Mouse (Mus musculus): ENCODE data around the gene Zfp449. TPM values are rescaled to one million over a fixed set of nuclear protein-coding genes. Genes with fewer than 3 reads are reported as not detected.
"Not testable (repeated sequence)": the region's sequence is repeated elsewhere in the genome, so short reads cannot be mapped to it uniquely, and the experiment has no call there.

Zfp449 gene
- 10.7 and 11.8 TPM in 2 replicates for polyA plus RNA-seq (2015; fragmentation: Nextera tagmentation; extraction: Ambion mirVana)

- Histone ChIP-seq H3K36me3 (no peaks in the 10 kb centered on the region), H3K9ac (peak within 1 kb of the TSS; percentile 40), H3K4me3 (peak within 1 kb of the TSS; percentile 56), H3K27ac (peak within 1 kb of the TSS; percentile 65), H3K27me3 (no peaks in the 10 kb centered on the region), H3K4me1 (no peaks in the 10 kb centered on the region), H3K4me2 (peak within 1 kb of the TSS; percentile 39), H3K9me3 (no peaks in the 10 kb centered on the region)
- peak; percentile 89 for ATAC-seq (ENCODE audit: insufficient number of reproducible peaks, low FRiP score, low TSS enrichment, low read depth)
- 22% methylated on average over 39 of the region's 39 CpGs for WGBS
Observed at GRCm38 (mm10) chrX:56346176-56346931, at the start of gene Zfp449. TSS of gene Zfp449 (plus strand) at chrX:56346400.

GRCm38 (mm10) chrX:56307597-56307996 lies 38.6 kb upstream of the Zfp449 start:
- Histone ChIP-seq H3K4me3 (no peak overlapping the region), H3K36me3 (no peaks in the 10 kb centered on the region), H3K9me3 (no peaks in the 10 kb centered on the region), H3K9ac (no peak overlapping the region), H3K4me2 (no peak overlapping the region), H3K4me1 (no peaks in the 10 kb centered on the region), H3K27me3 (no peaks in the 10 kb centered on the region), H3K27ac (no peak overlapping the region)
- no peak for ATAC-seq (ENCODE audit: insufficient number of reproducible peaks, low FRiP score, low TSS enrichment, low read depth)
- WGBS, result 79% methylated on average over 5 of the region's 5 CpGs

- H3K4me2 ChIP-seq, result no peak overlapping the region
- H3K27ac ChIP-seq, result no peak overlapping the region
- H3K4me3 ChIP-seq, result no peak overlapping the region
- H3K27me3 ChIP-seq, result no peaks in the 10 kb centered on the region
- no peak overlapping the region for H3K9ac ChIP-seq
- H3K36me3 ChIP-seq, result no peaks in the 10 kb centered on the region
- 63% methylated on average over 1 of the region's 1 CpGs for WGBS
- no peaks in the 10 kb centered on the region for H3K9me3 ChIP-seq
- ATAC-seq (ENCODE audit: insufficient number of reproducible peaks, low FRiP score, low TSS enrichment, low read depth), result no peak
- no peaks in the 10 kb centered on the region for H3K4me1 ChIP-seq
Observed at GRCm38 (mm10) chrX:56312813-56313212, 33.4 kb upstream of the Zfp449 start.

- Histone ChIP-seq H3K4me3 (no peak overlapping the region), H3K36me3 (no peaks in the 10 kb centered on the region), H3K4me2 (no peak overlapping the region), H3K9me3 (no peaks in the 10 kb centered on the region), H3K4me1 (no peaks in the 10 kb centered on the region), H3K27me3 (no peaks in the 10 kb centered on the region), H3K9ac (no peak overlapping the region), H3K27ac (no peak overlapping the region)
- no peak for ATAC-seq (ENCODE audit: insufficient number of reproducible peaks, low FRiP score, low TSS enrichment, low read depth)
- 83% methylated on average over 5 of the region's 5 CpGs for WGBS
Observed at GRCm38 (mm10) chrX:56322096-56322495, 24.1 kb upstream of the Zfp449 start.

GRCm38 (mm10) chrX:56322731-56323130 lies 23.5 kb upstream of the Zfp449 start:
- Histone ChIP-seq H3K4me3 (no peak overlapping the region), H3K9me3 (no peaks in the 10 kb centered on the region), H3K4me2 (no peak overlapping the region), H3K9ac (no peak overlapping the region), H3K4me1 (no peaks in the 10 kb centered on the region), H3K27me3 (no peaks in the 10 kb centered on the region), H3K27ac (no peak overlapping the region), H3K36me3 (no peaks in the 10 kb centered on the region)
- ATAC-seq (ENCODE audit: insufficient number of reproducible peaks, low FRiP score, low TSS enrichment, low read depth), result no peak
- 70% methylated on average over 2 of the region's 2 CpGs for WGBS

GRCm38 (mm10) chrX:56332046-56332445 lies 14.2 kb upstream of the Zfp449 start:
- H3K4me1 ChIP-seq, result no peaks in the 10 kb centered on the region
- H3K4me2 ChIP-seq, result no peak overlapping the region
- no peaks in the 10 kb centered on the region for H3K27me3 ChIP-seq
- no peak overlapping the region for H3K4me3 ChIP-seq
- WGBS, result 51% methylated on average over 3 of the region's 3 CpGs
- H3K36me3 ChIP-seq, result no peaks in the 10 kb centered on the region
- no peak overlapping the region for H3K27ac ChIP-seq
- H3K9me3 ChIP-seq, result no peaks in the 10 kb centered on the region
- H3K9ac ChIP-seq, result no peak overlapping the region
- no peak for ATAC-seq (ENCODE audit: insufficient number of reproducible peaks, low FRiP score, low TSS enrichment, low read depth)

GRCm38 (mm10) chrX:56340305-56340704 lies 5.9 kb upstream of the Zfp449 start:
- Histone ChIP-seq H3K27ac (no peak overlapping the region), H3K27me3 (no peaks in the 10 kb centered on the region), H3K4me2 (no peak overlapping the region), H3K9ac (no peak overlapping the region), H3K36me3 (no peaks in the 10 kb centered on the region), H3K9me3 (no peaks in the 10 kb centered on the region), H3K4me3 (no peak overlapping the region), H3K4me1 (no peaks in the 10 kb centered on the region)
- ATAC-seq (ENCODE audit: insufficient number of reproducible peaks, low FRiP score, low TSS enrichment, low read depth), result no peak

GRCm38 (mm10) chrX:56342921-56343320 lies 3.3 kb upstream of the Zfp449 start:
- no peak for ATAC-seq (ENCODE audit: insufficient number of reproducible peaks, low FRiP score, low TSS enrichment, low read depth)
- Histone ChIP-seq H3K9me3 (no peaks in the 10 kb centered on the region), H3K4me2 (no peak overlapping the region), H3K4me3 (no peak overlapping the region), H3K9ac (no peak overlapping the region), H3K36me3 (no peaks in the 10 kb centered on the region), H3K27me3 (no peaks in the 10 kb centered on the region), H3K4me1 (no peaks in the 10 kb centered on the region), H3K27ac (no peak overlapping the region)
- 76% methylated on average over 3 of the region's 3 CpGs for WGBS

- ATAC-seq (ENCODE audit: insufficient number of reproducible peaks, low FRiP score, low TSS enrichment, low read depth), result peak; percentile 63; the same call in 1 of the 2 replicates
- Histone ChIP-seq H3K4me3 (peak overlapping the region; percentile 56), H3K27ac (peak overlapping the region; percentile 65), H3K4me2 (peak overlapping the region; percentile 39), H3K4me1 (no peaks in the 10 kb centered on the region), H3K9ac (no peak overlapping the region), H3K9me3 (no peaks in the 10 kb centered on the region), H3K27me3 (no peaks in the 10 kb centered on the region), H3K36me3 (no peaks in the 10 kb centered on the region)
- WGBS, result 27% methylated on average over 8 of the region's 8 CpGs
Observed at GRCm38 (mm10) chrX:56346932-56347253, 693 bp downstream of the Zfp449 start.

- ATAC-seq (ENCODE audit: insufficient number of reproducible peaks, low FRiP score, low TSS enrichment, low read depth), result peak; percentile 77
- H3K4me3 ChIP-seq, result peak within 1 kb of the TSS; percentile 49
- H3K36me3 ChIP-seq, H3K9me3 ChIP-seq, H3K27ac ChIP-seq, H3K9ac ChIP-seq, H3K4me1 ChIP-seq, H3K27me3 ChIP-seq: not testable (repeated sequence)
- peak within 1 kb of the TSS; percentile 63 for H3K4me2 ChIP-seq
- WGBS, result 16% methylated on average over 48 of the region's 56 CpGs
Observed at GRCm38 (mm10) chrX:56374431-56375128, 28.4 kb downstream of the Zfp449 start, which contains the start of gene Smim10l2a. TSS of gene Smim10l2a (plus strand) at chrX:56374586.

- no peaks in the 10 kb centered on the region for H3K9me3 ChIP-seq
- no peak overlapping the region for H3K9ac ChIP-seq
- no peaks in the 10 kb centered on the region for H3K27me3 ChIP-seq
- H3K4me3 ChIP-seq, result no peak overlapping the region
- WGBS, result 74% methylated on average over 2 of the region's 2 CpGs
- no peaks in the 10 kb centered on the region for H3K36me3 ChIP-seq
- H3K4me2 ChIP-seq, result no peak overlapping the region
- no peaks in the 10 kb centered on the region for H3K4me1 ChIP-seq
- no peak for ATAC-seq (ENCODE audit: insufficient number of reproducible peaks, low FRiP score, low TSS enrichment, low read depth)
- no peak overlapping the region for H3K27ac ChIP-seq
Observed at GRCm38 (mm10) chrX:56380852-56381251, 34.7 kb downstream of the Zfp449 start.

GRCm38 (mm10) chrX:56384142-56384541 lies 37.9 kb downstream of the Zfp449 start:
- no peak overlapping the region for H3K9ac ChIP-seq
- no peak overlapping the region for H3K4me2 ChIP-seq
- no peaks in the 10 kb centered on the region for H3K27me3 ChIP-seq
- no peaks in the 10 kb centered on the region for H3K4me1 ChIP-seq
- H3K27ac ChIP-seq, result no peak overlapping the region
- no peak for ATAC-seq (ENCODE audit: insufficient number of reproducible peaks, low FRiP score, low TSS enrichment, low read depth)
- WGBS, result 85% methylated on average over 2 of the region's 2 CpGs
- no peak overlapping the region for H3K4me3 ChIP-seq
- H3K36me3 ChIP-seq, result no peaks in the 10 kb centered on the region
- no peaks in the 10 kb centered on the region for H3K9me3 ChIP-seq

Measured in limb, embryonic 15.5 days (tissue).